Mouse (Mus musculus): ENCODE data around the gene Arx.

Arx gene

DNA sequence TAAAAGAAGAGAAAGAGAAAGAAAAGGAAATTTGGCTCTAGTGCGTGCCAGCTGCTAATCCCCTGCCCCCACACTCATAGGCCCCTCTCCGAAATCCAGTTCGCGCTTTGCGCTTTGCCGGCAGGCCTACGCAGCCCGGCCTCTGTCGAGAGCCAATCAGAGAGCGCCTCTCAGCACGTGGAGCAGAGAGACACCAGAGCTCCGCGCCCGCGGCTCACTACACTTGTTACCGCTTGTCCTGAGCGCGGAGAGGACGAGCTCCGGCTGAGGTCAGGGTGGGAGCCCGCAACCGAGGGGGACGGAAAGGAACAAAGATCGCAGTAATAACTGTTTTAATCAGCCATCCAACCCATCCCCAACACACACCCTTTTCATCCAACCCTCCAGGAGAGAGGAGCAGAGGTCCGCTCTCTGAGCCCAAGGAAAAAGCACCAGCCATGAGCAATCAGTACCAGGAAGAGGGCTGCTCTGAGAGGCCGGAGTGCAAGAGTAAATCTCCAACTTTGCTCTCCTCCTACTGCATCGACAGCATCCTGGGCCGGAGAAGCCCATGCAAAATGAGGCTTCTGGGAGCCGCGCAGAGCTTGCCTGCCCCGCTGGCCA lies at the start of gene Arx:
Gene Arx (plus strand): TSS at position 155 of the 603 bp plus-strand sequence.
- DNase-seq (ENCODE audit: low read depth, low spot score), result no peak

DNA sequence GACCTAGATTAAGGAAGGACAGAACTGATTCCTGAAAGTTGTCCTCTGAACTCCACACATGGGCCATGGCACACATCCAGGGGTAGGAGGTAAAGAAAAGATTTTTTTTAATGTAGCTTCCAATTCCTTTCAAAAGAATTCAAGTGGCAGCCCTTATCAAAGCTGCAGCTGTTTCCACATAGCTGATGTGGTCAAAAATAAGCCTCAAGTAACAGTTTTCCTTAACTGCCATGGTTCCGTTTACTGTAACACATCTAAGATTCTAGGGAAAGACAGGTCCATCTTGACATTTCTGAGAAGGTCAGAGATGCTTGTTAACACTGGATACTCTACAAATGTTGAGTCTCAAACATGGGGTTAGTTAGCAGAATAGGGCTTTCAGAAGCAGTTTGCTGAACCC lies 34.9 kb upstream of the Arx start:
- no peak for DNase-seq (ENCODE audit: low read depth, low spot score)

DNA sequence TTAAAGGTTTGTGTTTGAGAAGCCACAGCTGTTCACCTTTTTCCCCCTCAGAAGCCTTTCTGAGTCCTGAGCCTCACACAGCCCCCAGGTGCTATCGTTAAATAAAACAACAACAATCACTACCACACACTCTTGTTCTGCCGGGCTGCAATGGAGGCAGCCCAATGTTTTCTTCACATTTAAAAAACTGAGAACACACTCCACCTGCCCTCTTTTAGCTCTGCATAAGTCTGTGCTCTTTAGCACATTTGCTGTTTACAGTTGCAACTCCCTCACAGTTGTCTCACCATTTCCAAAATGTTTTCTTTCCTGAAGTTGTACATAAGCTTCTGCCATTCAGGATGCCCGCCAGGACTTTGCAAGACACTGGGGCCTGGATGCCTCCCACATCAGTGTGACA lies 10.6 kb upstream of the Arx start:
- DNase-seq (ENCODE audit: low read depth, low spot score), result no peak

DNA sequence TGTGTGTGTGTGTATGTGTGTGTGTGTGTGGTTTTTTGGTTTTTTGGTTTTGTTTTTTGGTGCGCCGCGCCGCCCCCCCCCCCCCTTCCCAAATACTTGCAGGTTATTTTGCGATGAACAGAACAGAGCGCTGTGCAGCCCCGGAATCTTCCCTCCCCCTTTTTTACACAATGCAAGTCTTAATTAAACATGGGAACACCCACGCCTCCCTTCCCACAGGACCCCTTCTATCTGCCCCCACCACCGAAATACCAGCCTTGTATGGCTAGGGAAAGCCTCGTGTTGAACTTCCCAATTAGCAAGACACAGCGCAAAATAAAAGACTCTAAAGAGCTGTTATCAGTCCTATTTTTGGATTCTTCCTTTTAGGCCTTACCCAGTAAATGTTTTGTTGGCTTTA lies 6.3 kb upstream of the Arx start:
- DNase-seq (ENCODE audit: low read depth, low spot score), result no peak

DNA sequence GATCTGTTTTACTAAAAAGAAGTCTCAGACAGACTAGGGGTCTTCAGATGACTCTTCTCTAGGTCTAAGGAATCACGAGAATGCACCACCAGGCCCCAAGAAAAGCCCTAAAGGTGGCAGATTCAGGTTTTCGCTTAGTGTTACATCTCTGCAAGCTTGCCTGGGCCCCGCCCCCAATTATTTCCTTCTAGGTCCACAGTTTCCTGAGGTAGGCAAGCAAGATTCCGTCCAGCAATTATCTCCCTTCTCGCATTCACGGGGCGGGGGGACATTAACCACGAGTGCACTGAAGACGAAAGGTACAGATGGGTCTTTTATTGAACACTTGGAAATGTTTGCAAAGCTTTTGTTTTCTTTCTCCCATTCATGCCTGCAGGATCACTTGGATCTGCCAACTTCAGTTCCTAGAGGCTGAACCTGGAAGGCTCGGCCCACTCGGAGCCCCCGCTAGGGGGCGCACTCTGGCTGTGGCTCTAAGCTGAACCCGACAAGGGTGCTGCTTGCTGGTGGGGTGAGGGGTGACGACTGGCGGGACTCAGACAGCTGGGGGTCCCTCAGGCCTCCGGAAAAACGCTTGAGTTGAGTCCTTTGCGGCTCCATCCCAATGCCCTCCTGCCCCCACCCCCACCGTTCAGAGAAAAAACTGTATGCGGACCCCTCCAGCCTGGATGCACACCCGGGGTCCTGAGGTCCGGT lies 5.1 kb upstream of the Arx start:
- peak; percentile 50 for DNase-seq (ENCODE audit: low read depth, low spot score)

DNA sequence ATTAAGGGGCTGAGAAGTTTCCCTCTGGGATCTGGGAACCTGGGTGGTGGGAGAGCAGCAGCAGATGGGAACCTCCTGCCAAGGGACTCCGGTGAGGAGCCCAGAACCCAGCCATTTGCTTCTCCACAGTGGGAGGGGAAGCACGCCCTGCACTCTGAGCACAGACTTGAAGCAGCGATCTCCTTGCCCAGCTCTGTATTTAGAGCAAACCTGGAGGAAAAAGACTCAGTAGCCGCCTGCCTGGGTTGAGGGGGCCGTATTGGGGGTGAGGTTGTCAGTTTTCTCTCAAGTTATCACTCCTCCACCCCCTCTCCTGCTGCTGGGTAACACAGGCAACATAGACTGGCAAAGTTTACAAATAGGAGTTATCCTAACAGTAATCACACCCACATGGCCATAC lies 4.5 kb upstream of the Arx start:
- DNase-seq (ENCODE audit: low read depth, low spot score), result no peak

DNA sequence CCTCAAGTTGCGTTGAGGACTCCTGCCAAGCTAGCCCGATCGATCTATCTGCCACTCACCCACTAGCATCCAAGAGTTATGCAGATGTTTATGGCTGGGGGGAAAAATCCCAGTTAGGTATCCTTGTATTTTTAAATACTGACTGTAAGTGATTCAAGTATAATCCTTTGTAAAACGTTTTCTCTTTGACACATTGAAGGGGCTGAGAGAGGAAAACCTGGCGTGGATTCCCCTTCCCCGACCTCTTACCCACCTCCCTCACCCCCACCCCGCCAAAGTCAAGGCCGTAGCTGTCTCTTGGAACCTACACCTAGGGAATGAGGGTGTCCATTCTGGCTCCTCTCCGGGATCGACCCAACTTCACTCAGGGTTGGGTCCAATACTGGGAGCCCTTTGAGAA lies 1.2 kb upstream of the Arx start:
- no peak for DNase-seq (ENCODE audit: low read depth, low spot score)

DNA sequence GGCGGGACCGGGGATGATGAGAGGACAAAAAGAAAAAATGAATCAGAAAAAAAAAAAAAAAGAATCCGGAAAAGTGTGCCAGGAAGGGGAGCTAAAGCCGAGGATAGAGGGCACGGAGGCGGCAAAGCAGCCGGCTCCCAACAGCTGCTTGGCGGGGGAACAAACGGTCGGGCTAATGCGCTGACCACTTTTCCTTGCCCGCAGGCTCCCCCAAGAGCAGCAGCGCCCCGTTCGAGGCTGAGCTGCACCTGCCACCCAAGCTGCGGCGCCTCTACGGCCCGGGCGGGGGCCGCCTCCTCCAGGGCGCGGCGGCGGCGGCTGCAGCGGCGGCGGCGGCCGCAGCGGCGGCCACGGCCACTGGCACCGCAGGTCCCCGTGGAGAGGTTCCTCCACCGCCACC lies 2.1 kb downstream of the Arx start:
- DNase-seq (ENCODE audit: low read depth, low spot score), result peak; percentile 47

DNA sequence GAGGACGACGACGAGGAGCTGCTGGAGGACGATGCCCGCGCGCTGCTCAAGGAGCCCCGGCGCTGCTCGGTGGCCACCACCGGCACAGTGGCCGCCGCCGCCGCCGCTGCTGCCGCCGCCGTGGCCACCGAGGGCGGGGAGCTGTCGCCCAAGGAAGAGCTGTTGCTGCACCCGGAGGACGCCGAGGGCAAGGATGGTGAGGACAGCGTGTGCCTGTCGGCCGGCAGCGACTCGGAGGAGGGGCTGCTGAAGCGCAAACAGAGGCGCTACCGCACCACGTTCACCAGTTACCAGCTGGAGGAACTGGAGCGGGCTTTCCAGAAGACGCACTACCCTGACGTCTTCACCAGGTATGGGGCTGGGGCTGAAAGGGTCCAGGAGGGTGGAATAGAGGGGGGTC lies 2.8 kb downstream of the Arx start:
- no peak for DNase-seq (ENCODE audit: low read depth, low spot score)

DNA sequence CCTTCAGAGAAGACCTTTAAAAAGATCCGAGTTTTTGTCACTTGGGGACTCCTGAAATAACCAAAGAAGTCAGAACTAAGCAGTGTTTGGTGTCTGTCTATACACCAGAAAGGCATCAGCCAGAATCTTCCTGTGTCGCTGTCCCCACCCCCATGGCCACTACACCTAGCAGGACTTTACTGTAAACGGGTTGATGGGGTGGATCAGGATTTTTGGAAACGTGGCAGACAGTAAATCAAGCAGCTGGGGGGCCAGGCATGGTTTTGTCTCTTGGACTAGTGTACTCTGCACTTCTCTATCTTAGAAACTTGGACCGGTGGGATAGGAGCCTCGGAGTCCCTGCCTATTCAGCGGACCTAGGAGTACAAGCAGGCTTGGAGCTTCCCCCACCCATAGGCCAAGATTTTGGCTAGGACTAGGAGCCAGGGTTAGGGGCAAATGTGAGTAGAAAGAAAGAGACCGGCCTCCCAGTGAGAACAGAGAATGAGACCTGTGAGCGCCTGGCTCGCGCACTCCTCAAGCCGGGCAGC lies 3.7 kb downstream of the Arx start:
- DNase-seq (ENCODE audit: low read depth, low spot score), result no peak

DNA sequence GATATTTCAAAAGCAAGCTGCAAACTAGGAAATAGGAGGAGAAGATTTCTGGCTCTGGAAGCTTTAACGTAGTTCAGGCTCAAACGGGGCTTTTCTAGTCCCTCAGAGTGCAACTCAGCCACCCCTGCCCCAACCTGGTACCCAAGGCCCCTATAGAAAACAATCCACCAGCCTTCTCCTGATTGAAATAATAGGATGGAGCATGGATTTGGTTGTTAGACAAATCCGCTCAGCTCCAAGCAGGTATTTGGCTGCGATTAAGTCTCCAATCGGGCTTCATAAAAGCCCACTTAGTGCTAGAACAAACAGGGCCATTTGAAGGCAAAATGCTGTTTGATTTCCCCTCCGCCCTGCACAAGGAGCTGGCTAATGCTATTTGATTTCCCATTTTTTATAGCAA lies 5.8 kb downstream of the Arx start:
- DNase-seq (ENCODE audit: low read depth, low spot score), result no peak

DNA sequence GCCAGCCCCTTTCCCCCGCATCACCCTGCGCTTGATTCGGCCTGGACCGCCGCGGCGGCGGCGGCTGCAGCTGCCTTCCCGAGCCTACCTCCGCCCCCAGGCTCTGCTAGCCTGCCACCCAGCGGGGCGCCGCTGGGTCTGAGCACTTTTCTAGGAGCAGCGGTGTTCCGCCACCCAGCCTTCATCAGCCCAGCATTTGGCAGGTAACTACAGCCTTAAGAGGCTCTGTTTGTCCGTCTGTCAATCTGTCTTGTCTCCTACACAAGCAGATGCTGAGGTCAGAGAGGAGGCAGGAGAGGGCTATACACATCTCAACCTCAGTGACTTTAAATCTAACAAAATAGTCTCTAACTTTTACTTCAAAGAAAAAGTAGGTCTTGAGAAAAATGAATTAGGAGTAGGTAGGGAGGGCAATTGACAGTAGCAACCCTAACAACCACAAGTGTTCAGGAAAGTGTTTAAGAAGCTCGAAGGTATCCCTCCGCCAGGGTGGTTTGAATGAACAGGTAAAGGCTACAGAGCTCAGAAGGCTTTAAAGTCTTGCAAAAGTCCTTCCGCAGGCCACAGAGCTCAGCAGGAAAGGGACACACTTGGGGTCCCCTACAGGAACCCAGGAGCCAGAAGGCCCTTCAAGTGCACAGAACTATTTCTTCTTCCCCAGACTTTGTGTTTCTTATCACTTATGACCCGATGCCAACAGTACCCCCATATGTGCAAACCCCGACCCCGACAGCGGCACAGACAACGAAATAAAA lies 8.7 kb downstream of the Arx start:
- DNase-seq (ENCODE audit: low read depth, low spot score), result no peak

DNA sequence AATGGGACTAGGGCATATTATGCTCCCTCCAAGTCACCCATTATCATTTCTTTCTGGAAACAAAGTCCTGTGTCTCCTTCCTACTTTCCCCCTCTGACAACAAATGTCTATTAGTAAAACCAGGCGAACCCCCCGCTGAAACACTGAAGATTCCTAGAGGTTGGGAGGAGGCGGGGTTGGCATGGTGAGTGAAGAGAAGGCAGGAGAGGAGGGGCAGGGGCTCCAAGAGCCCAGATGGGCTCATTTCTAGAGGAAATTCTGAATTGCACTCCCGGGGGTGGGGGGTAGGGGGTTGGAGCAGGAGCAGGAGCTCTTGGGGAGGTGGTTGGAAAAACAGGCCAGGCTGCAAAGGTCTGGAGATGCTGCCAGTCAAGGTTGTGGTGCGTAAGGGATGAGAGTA lies 9.6 kb downstream of the Arx start:
- no peak for DNase-seq (ENCODE audit: low read depth, low spot score)

DNA sequence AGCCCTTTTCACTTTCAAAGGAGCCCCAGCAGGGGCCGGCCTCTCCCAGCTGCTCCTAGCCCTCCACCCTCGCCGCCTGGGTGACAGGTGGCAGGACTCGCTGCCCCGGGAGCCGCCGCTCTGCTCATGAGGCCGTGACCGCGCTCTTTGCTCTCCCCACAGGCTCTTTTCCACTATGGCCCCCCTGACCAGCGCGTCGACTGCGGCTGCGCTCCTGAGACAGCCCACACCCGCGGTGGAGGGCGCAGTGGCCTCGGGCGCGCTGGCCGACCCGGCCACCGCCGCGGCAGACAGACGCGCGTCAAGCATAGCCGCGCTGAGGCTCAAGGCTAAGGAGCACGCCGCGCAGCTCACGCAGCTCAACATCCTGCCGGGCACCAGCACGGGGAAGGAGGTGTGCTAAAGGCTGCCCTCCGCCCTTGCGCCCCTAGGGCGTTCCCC lies 10.8 kb downstream of the Arx start:
- no peak for DNase-seq (ENCODE audit: low read depth, low spot score)

DNA sequence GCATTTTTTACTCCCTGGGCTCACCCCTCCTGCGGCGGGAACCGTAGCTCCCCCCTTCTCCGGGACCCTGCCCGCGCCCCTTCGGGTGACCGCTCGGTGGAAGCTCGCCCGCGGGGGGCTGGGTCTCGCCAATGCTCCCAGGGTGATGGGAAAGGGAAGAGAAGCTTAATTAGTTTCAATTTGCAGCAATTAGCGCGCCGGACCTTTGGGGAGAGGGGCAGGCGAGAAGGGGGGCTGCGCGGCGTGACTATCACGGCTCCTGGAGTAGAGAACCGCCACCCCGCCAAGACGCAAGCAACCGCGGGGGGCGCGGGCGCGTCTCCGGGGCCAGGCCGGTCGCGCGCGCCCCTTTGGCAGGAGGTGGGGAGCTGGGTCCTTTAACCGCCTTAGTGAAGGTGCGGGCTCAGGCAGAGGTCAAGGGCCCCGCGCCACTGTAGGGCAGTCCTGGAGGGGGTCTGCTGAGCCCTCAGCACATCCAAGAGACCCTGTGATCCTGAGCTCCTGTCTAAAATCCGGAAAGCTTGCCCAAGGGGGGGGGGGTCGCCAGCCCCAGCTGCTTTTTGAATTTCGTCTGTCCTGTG lies 12.9 kb downstream of the Arx start:
- no peak for DNase-seq (ENCODE audit: low read depth, low spot score)

DNA sequence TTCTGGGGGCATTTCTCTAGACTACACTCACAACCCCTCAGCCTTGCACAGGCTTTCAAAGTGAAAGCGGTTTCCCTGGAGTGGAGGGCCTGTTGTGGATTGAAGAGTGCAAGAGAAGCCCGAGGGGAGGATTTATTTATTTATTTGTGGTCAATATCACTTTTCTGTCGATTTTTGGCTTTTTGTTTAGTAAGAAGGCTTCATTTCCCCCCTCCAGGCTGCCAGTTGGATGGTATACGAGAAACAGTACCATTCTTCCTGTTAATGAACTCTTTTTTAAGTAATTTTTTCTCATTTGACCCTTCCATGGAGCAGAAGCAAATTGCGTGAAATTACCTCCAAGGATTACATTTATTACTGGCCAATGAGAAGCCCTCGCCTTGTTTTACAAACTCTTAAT lies 13.5 kb downstream of the Arx start:
- no peak for DNase-seq (ENCODE audit: low read depth, low spot score)

DNA sequence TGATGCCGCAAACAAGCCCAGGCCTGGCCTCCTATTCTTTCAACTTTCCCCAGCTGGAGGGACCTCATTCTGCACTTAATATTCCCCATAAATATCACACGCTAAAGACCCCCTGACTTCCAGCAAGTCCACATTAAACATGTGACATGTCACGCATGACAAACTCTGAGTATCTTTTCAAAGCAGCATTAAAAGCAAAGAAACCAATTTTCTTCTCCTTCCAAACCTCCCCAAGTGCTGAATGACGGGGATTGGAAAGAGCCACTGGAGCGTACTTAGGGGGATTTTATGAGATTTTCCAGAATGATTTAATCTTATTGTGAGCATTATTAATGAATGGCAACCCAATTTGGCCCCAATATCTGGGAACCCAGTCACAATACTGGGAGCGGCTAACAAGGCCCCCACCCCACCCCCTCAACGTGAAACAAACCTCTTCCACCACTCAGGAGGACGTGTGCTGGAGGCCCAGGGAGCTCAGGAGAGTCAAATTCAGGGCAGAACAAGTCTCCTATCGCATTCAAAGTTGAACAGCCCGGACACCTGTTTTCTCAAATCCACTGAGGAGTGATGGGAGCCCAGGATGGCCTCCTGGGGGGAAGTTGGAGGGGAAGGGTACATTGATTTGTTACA lies 14.1 kb downstream of the Arx start:
- no peak for DNase-seq (ENCODE audit: low read depth, low spot score)

DNA sequence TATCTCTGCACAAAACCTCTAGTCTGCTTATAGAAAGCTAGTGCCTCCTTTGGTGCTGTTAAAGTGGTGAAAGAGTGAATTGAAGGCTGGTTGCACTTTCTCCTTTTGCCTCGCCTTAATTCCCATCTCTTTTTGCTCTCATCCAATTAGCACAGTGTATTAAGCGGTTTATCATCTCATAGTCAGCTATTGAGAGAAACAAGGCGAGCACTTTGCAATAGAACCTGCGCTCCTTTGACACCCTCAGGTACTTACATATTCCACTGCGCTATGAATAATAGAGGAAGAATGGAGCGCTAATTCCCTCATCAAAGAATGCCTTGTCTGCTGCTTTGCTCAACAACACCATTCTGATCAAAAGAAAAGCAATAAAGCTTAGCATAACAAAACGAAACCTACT lies 15.6 kb downstream of the Arx start:
- no peak for DNase-seq (ENCODE audit: low read depth, low spot score)

DNA sequence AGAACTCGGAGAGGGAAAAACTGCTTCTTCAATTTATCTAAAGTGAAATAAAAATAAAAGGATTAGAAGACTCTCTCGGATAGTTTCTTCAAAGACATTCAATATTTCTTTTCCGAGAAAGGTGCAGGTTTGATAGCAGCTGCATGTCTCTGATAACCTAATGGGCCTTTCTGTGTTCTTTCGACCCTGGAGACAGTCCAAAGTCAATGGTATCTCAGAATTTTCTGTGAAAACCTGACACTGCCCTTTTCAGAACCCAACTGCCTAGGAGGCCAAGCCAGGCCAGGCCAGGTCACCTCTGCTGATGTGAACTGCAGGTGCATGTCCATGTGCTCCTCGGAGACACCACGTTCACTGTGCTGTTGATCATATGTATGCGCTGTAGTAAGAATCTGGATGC lies 19.5 kb downstream of the Arx start:
- no peak for DNase-seq (ENCODE audit: low read depth, low spot score)

DNA sequence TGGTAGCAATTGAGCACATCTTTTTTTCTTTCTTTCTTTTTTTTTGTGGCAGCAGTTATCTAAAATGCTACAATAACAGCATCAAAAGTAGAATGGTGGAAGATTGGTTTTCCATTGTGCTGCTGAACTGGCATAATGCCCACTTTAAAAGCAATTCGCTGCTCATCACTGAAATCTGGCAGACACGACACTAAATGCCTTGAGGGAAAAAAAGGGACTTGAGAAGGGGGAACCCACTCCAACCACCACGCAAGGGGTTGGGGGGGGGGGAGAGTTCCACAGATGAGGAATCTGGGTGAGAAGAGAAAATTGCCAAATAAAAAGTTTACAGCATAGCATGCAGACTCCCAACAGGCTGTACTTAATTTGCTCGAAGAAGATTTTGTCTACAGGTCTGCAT lies 31.3 kb downstream of the Arx start:
- no peak for DNase-seq (ENCODE audit: low read depth, low spot score)

DNA sequence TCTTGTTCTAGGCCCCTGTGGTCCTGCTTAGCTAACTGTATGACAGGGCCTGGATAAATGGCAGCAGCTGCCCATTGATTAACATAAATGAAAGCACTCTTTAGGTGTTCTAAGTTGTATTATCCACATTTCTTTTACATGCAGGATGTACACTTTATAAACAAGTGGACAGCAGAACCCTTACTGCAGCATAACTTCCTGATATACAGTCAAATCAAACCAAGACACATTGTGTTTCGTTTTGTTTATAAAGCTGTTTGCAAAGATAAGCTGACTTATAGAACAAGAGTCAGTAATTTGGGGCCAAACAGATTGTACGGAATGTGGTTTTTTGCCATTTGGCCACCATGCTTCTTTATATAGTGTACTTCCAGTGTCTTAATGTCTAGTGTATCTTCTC lies 33.7 kb downstream of the Arx start:
- DNase-seq (ENCODE audit: low read depth, low spot score), result no peak

DNA sequence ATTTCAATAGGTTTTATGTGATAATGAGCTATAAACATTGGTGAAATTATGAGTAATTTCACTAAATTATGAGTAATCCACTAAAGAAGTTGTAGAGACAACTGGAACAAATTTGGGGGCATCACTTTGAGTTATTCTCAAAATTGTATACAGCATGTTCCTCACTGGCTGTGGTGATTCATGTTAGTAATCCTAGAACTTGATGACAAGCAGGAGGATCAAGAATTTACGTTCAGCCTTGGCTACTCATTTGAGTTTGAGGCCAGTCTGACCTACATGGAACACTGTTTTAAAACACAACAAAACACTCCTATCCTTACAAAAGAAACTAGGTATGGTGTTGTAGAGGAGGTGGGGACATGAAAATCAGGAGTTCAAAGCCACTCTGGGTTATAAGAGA lies 35.1 kb downstream of the Arx start:
- DNase-seq (ENCODE audit: low read depth, low spot score), result no peak

Data from A20 (cell line).